Mouse (Mus musculus) liver, adult 2 months (tissue): ENCODE data around the gene Wdr46.

ENCODE experiments used
- CTCF ChIP-seq: fragments of 200-500 bp; IDR thresholded peaks from 2 replicates; pipeline ENCODE4 v1.5.1; 2011; ENCODE audit warnings: low read depth, low read length, control low read depth
- POLR2A ChIP-seq: fragments of 200-500 bp; IDR thresholded peaks from 2 replicates; pipeline ENCODE4 v1.6.1; 2011; ENCODE audit warnings: low read length, control low read depth; ENCODE audit not compliant: insufficient read depth; ENCODE audit errors: extremely low read depth

DNA sequence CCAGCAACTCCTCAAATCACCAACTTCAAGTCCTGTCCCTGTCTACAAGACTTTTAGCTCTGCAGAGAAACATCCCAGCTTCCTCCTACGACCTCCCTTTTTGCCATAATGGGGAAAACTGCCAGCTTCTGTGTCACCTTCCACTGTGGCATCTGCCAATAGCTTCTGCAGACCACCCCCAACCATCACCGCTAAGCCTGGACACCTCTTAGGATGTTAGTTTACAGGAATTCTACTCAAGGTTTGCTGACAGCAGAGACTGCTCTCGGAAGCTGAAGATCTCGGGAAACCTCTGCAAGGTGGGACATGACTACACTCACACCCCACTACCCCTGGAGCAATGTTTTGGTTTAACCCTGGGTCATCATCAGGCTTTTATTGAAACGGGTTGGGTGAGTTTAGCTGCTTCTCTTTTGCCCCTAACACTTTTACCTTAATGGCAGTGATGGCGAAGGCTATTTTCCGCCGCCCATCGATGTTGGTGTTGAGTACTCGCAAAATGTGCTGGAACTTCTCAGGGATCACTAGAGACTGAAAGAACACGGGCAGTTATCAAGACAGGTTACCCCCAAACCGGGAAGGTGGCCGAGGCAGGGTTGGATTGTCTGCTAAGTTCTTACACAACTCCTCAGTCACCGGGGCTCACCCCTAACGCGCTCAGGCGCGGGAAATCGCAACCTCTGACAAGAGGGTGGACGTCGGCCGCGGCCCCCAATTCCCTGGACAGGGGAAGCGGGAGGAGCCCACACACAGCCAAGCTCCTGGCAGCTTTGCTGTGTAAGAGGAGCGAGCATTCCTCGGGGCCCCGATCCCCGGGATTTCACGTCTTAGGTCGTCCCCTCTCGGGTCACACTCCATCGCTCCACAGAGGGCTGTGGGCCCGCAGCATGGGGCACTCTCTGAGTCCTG, 14.4 kb downstream of the Wdr46 start:
- no peak for TF ChIP-seq POLR2A
- no peak for TF ChIP-seq CTCF
